Mouse (Mus musculus) lung, adult 2 months (tissue): Measurements from ENCODE around the gene Sun2. TPM values are rescaled to one million over a fixed set of nuclear protein-coding genes. Genes with fewer than 3 reads are reported as not detected.
A peak's percentile ranks its signal among the peaks of the same experiment; 100 is the strongest.

Experiments
- DNase-seq: peaks from one replicate; pipeline ENCODE4 v3.0.0; 2022
- H3K4me1 ChIP-seq: fragments of 200-500 bp; 2 replicates; pipeline ENCODE4 v1.6.1; 2011; ENCODE audit warnings: low read length; ENCODE audit not compliant: control insufficient read depth, insufficient read depth
- H3K4me3 ChIP-seq: fragments of 200-500 bp; replicated peaks from 2 replicates; pipeline ENCODE3; 2011; ENCODE audit warnings: low read depth, mild to moderate bottlenecking, control low read depth, low read length; ENCODE audit errors: extremely low read depth
- CTCF ChIP-seq: fragments of 200-500 bp; IDR thresholded peaks from 2 replicates; pipeline ENCODE4 v1.5.1; 2011; ENCODE audit warnings: mild to moderate bottlenecking, low read length, control low read depth; ENCODE audit not compliant: insufficient read depth
- POLR2A ChIP-seq: fragments of 200-500 bp; IDR thresholded peaks from 2 replicates; pipeline ENCODE4 v1.6.1; 2011; ENCODE audit warnings: low read depth, mild to moderate bottlenecking, control low read depth, low read length, borderline replicate concordance; ENCODE audit errors: extremely low read depth
- WGBS: fragments of 180-500 bp; shearing (Covaris S2); methylation state at CpG from one replicate; pipeline ENCODE4 v1.1.7; 2018; 5-methylcytosine and 5-hydroxymethylcytosine counted together
- polyA plus RNA-seq: library from polyadenylated mRNA; depleted of rRNA; stranded (reverse); fragments of >200 nt; gene quantifications from 2 replicates; pipeline ENCODE4 v1.2.3, GENCODE M21; 2012

Sun2 gene
- polyA plus RNA-seq, 1 experiment: 88.6 TPM

DNA sequence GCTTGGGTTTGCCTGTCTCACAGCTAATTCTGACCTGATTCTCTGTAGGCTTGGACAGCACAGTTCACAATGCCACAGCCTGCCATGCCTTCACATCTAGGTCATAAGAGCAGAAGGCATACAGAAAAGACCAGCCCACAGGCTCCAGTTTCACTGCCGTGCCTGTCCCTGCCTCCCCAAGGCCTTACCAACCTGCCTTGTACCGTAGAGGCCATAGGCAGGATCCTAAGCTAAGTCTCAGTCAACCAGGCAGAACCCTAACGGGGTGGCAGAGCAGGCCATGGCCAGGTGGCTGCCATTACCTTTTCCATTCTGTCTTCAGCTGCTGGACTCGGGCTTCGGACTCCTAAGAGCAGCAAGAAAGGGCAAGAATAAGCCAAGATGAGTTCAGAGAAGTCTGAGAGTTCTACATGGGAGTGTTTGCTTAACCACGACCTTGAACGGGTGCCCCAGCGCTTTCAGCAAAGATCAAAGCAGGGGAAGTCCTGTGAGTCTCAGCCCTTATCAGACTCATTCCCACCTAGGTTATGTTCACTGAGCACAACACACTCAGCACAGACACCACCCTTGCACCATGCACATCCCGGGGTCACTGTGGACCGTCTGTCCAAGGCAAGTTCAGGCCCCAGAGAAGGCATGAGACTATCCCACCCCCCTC, 13.5 kb downstream of the Sun2 start:
- H3K4me1 ChIP-seq: no peaks in the 10 kb centered on the region
- H3K4me3 ChIP-seq: no peak overlapping the region
- 70% methylated on average over 10 of the region's 10 CpGs for WGBS

DNA sequence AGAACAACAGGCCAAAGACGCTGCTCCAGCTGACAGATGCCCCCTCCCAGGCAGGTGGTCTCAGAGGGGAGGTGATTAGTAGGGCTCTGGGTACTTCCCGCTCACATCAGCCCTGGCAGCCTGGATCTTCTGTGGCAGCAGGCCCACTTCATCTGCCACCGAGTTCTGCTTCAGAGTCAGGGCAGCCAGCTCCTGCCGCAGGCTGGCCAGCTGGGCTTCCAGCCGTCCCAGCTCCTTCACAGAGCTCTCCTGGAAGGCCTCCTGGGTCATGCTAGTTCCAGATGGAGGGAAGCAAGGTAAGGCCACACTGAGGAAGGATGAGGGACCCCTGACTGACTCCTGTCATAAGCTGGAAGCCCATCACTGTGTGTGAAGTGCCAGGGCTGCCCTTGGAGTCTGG, 14.0 kb downstream of the Sun2 start:
- no peak for TF ChIP-seq CTCF
- TF ChIP-seq POLR2A: no peak
- WGBS: 82% methylated on average over 5 of the region's 5 CpGs

More for the DNA sequence above, 13.5 kb downstream of the Sun2 start:
- no peak for DNase-seq
- no peak for TF ChIP-seq POLR2A
- no peak for TF ChIP-seq CTCF

DNA sequence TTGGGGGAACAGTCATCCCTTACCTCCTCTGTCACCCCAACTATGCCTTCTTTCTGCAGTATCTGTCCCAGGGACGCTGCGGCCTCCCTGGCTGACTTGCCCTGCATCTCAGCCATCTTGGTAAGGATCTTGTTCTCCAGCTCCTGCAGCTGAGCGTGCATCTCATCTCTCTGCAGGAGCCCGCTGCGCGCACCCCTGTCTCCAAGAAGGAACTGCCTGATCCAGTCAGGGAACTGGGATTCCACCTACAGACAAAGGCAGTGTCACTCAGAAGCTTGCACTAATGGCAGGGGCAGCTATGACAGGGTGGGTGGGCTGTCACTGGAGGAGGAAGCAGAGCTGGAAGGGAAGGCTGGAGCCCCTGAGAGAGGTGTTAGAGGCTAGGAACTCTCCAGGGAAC, 14.5 kb downstream of the Sun2 start:
- DNase-seq: no peak
- 94% methylated on average over 6 of the region's 6 CpGs for WGBS
- no peak overlapping the region for H3K4me3 ChIP-seq
- no peaks in the 10 kb centered on the region for H3K4me1 ChIP-seq
- TF ChIP-seq POLR2A (no peak), CTCF (no peak)

More for the DNA sequence above, 14.0 kb downstream of the Sun2 start:
- DNase-seq: no peak
- no peaks in the 10 kb centered on the region for H3K4me1 ChIP-seq
- no peak overlapping the region for H3K4me3 ChIP-seq

DNA sequence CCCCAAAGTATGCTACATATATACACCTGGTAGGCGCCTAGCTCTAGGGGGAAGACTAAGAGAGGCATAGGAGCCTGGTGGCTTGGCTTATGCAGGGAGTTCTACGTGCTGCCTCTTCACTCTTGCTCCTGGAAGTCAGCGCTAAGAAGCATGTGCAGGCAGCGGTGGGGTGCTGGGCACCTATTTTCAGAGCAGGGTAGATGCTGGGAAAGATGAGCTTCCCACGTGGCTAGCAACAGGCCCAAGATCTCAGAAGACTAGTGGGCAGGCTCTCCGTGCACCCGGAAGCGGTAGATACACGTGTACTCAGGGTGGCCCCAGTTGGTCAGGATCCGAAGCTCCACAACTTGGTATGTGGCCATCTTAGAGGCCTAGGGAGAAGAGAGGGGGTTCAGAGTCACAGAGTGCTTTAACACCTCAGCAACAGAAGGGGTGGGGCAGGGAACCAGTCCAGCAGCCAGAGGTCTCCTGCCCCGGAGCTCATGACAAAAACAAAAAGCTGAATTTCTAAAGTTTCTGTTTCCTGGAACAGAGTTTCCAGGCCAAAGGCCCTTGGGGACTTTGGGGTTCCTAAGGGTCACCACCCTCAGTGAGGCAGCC, 17.0 kb downstream of the Sun2 start:
- no peak for TF ChIP-seq CTCF
- no peak for TF ChIP-seq POLR2A
- no peak for DNase-seq
- WGBS: 84% methylated on average over 11 of the region's 11 CpGs
- Histone ChIP-seq H3K4me3 (no peak overlapping the region), H3K4me1 (no peaks in the 10 kb centered on the region)

DNA sequence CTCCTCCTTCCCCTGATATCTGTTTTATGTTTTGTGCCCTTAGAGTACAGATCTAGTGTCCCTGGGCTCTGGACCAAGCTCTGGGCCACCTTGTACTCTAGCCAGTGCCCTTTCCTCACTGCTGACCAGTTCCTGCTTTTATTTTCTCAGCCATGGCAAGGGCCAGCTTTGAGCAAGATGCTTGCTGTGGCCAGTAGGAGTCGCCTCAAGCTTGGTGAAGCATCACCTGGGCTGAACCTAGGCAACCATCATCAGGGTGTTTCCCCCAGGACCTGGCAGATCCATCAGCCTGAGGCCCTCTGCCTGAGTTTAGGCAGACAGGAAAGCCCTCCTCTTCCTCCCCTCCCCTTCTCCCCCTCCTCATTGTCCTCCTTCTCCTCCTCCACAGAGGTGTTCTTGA, 18.9 kb downstream of the Sun2 start:
- TF ChIP-seq CTCF (peak; percentile 70), POLR2A (no peak)
- peak; percentile 23 for DNase-seq
- WGBS: 24% methylated on average over 1 of the region's 1 CpGs

DNA sequence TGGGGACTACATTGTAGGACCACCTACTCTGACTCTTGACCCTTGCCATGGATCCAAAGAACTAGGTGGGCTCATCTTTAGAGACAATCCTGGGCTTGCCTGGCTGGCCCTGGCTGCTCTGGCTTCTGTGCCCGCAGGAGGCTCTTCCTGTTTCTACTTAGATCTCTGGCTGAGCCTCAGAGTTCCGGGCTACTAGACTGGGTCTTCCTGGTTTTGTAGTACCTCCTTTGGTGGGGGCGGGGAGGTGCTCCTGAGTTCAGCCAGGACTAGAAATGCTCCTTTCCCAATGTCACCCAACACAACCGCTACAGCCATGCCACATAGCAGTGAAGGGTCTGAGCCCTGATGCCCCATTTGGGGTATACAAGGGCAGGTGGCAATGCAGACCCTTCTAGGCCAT, 21.5 kb downstream of the Sun2 start:
- H3K4me3 ChIP-seq: no peak overlapping the region
- DNase-seq: no peak
- WGBS: 64% methylated on average over 4 of the region's 4 CpGs
- H3K4me1 ChIP-seq: no peaks in the 10 kb centered on the region
- TF ChIP-seq POLR2A: no peak
- no peak for TF ChIP-seq CTCF

More for the DNA sequence above, 18.9 kb downstream of the Sun2 start:
- Histone ChIP-seq H3K4me1 (no peaks in the 10 kb centered on the region), H3K4me3 (no peak overlapping the region)

DNA sequence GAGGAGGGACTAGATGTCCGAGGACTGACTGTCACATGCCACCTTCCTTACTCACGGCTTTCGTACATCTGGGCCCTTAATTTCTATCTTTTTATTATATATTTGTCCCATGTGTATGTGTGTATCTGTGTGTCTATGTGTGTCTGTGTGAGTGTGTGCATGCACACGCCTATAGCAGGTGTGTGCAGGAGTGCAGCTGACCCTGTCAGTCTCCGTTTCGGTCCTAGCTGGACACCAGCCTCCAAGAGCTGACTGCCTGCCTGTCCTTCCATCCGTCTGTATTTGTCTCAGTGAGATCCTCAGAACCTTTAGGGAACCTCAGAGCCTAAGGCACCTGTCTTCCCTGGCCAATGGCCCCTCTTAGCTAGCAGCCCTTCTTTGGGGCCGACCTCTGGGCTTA, 22.1 kb downstream of the Sun2 start:
- Histone ChIP-seq H3K4me3 (no peak overlapping the region), H3K4me1 (no peaks in the 10 kb centered on the region)
- TF ChIP-seq POLR2A (no peak), CTCF (no peak)
- WGBS: 91% methylated on average over 8 of the region's 8 CpGs
- no peak for DNase-seq

DNA sequence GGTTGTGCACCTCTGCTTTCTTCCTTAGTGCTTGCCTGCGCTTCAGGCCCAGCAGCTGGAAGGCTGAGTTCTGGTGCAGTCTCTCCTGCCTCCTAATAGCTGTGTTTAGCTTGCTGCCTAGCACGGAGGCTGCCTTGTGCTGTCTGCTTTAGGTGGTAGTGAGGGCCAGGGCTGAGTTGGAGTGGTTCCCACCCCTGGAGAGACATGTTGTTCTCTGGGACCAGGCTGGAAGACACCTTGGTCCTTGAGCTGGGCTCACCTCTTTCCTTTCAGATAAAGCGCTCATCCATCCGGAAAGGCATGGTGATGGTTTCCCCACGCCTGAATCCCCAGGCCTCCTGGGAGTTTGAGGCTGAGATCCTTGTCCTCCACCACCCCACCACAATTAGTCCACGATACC, 25.6 kb downstream of the Sun2 start:
- Histone ChIP-seq H3K4me3 (no peak overlapping the region), H3K4me1 (no peaks in the 10 kb centered on the region)
- DNase-seq: no peak
- TF ChIP-seq CTCF (no peak), POLR2A (no peak)
- WGBS: 94% methylated on average over 6 of the region's 6 CpGs

DNA sequence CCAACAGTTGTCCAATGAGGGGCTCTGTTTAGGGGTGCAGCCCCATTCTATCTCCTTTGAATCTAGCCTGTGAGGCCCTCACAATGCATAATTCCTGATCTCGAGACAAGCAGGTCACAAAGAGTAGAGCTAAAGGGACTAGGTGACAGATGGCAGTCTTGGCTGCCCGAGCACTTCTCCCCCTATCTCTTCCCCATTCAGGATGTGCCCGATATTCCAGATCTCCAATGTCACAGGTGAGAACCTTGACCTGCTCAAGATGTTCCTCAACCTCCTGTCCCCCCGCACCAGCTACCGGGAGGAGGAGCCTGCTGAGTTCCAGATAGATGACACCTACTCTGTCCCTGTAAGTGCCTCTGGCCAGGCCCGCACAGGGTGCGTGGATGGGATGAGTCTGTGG, 26.7 kb downstream of the Sun2 start:
- Histone ChIP-seq H3K4me3 (no peak overlapping the region), H3K4me1 (no peaks in the 10 kb centered on the region)
- no peak for TF ChIP-seq CTCF
- TF ChIP-seq POLR2A: no peak
- DNase-seq: no peak
- 94% methylated on average over 7 of the region's 7 CpGs for WGBS

DNA sequence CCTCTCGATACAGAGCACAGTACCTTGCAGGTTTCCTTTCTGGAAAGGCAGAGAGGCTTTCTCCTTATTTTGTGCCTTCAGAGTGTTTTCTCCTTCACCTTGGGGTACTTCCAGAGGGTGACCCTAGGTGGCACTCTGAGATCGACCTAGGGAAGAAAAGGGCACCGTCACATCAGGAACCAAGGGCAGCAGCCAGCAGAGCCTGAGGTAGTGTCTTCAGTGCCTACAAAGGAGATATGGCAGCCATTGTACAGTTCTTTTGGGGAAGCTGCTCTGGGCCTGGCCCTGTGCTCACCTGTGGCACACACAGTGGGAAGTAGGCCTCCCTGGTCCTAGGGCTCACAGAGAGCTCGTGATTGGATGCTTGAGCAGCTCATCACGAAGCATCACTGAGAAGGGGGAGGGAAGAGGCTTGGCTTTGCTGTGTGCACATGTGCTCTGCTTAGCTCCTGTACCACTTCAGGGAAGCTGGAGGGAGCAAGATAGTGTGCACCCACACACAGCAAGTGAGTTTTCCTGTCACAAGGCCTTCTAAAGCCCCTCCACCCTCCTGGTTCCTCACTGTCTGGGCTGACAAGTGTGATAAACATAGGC, 34.0 kb downstream of the Sun2 start:
- Histone ChIP-seq H3K4me3 (no peak overlapping the region), H3K4me1 (no peaks in the 10 kb centered on the region)
- DNase-seq: no peak
- TF ChIP-seq CTCF (no peak), POLR2A (no peak)
- 94% methylated on average over 5 of the region's 5 CpGs for WGBS
